Mouse (Mus musculus) CH12.LX (cell line): ENCODE data around the gene Atxn2l.

Source experiments
- CHD1 ChIP-seq: IDR thresholded peaks from 2 replicates; pipeline ENCODE4 v1.6.1; 2012; ENCODE audit warnings: low read depth, low read length, improper control_type of control experiment, inconsistent platforms
- CTCF ChIP-seq, 2 experiments: IDR thresholded peaks in 1 of 2; conservative IDR thresholded peaks in 1 of 2; 2 replicates each; pipeline ENCODE4 v1.5.1; 2011 to 2012; ENCODE audit warnings: low read depth in 2 of 2, low read length in 2 of 2, improper control_type of control experiment in 1 of 2, inconsistent platforms in 1 of 2, mild to moderate bottlenecking in 1 of 2, moderate library complexity in 1 of 2
- ETS1 ChIP-seq: conservative IDR thresholded peaks from 2 replicates; pipeline ENCODE4 v1.6.1; 2012; ENCODE audit warnings: low read depth, mild to moderate bottlenecking, inconsistent platforms, low read length, improper control_type of control experiment, moderate library complexity
- POLR2A ChIP-seq: IDR thresholded peaks from 2 replicates; pipeline ENCODE4 v1.6.1; 2011; ENCODE audit warnings: low read depth, mild to moderate bottlenecking, improper control_type of control experiment, low read length
- USF1 ChIP-seq: IDR thresholded peaks from 2 replicates; pipeline ENCODE4 v1.6.1; 2014; ENCODE audit warnings: low read depth, mild to moderate bottlenecking, inconsistent platforms, low read length, improper control_type of control experiment

GRCm38 (mm10) chr7:126463004-126463403 is 40.2 kb downstream of the Atxn2l start, which contains the start of gene Atp2a1:
- TF ChIP-seq CHD1 (no peak), USF1 (no peak), ETS1 (no peak), POLR2A (no peak), CTCF (conservative IDR thresholded peaks at IDR 0.05 in 1 of 2, IDR thresholded peaks at IDR 0.05 in 1 of 2; ENCODE audit: low read depth in 2 of 2, low read length in 2 of 2) (no peak)
